Mouse (Mus musculus): ENCODE results near the gene Npas4. TPM values are rescaled to one million over a fixed set of nuclear protein-coding genes. Genes with fewer than 3 reads are reported as not detected.
"Not testable (repeated sequence)": the region's sequence is repeated elsewhere in the genome, so short reads cannot be mapped to it uniquely, and the experiment has no call there.

The Npas4 gene
- total RNA-seq, 2 experiments from 2014 or later, result not detected

- no peak for ATAC-seq (replicated peaks; ENCODE audit: low FRiP score, low TSS enrichment, poor library complexity, severe bottlenecking)
Observed at GRCm38 (mm10) chr19:4999445-5000140, 9.5 kb upstream of the Npas4 start.

- ATAC-seq (replicated peaks; ENCODE audit: low FRiP score, low TSS enrichment, poor library complexity, severe bottlenecking), result no peak
Observed at GRCm38 (mm10) chr19:4994043-4994442, 3.9 kb upstream of the Npas4 start.

GRCm38 (mm10) chr19:4992904-4993303, 2.8 kb upstream of the Npas4 start:
- no peak for ATAC-seq (replicated peaks; ENCODE audit: low FRiP score, low TSS enrichment, poor library complexity, severe bottlenecking)

GRCm38 (mm10) chr19:4992371-4992770, 2.3 kb upstream of the Npas4 start:
- ATAC-seq (replicated peaks; ENCODE audit: low FRiP score, low TSS enrichment, poor library complexity, severe bottlenecking), result no peak

GRCm38 (mm10) chr19:4990716-4991115, 600 bp upstream of the Npas4 start:
- no peak for ATAC-seq (replicated peaks; ENCODE audit: low FRiP score, low TSS enrichment, poor library complexity, severe bottlenecking)

GRCm38 (mm10) chr19:4989434-4990255, 471 bp downstream of the Npas4 start:
- ATAC-seq (replicated peaks; ENCODE audit: low FRiP score, low TSS enrichment, poor library complexity, severe bottlenecking), result no peak

GRCm38 (mm10) chr19:4989013-4989412, 1.1 kb downstream of the Npas4 start:
- peak; percentile 71 for ATAC-seq (replicated peaks; ENCODE audit: low FRiP score, low TSS enrichment, poor library complexity, severe bottlenecking)

GRCm38 (mm10) chr19:4981767-4982166, 8.3 kb downstream of the Npas4 start:
- no peak for ATAC-seq (replicated peaks; ENCODE audit: low FRiP score, low TSS enrichment, poor library complexity, severe bottlenecking)

GRCm38 (mm10) chr19:4968236-4968635, 21.9 kb downstream of the Npas4 start:
- peak; percentile 81 for ATAC-seq (replicated peaks; ENCODE audit: low FRiP score, low TSS enrichment, poor library complexity, severe bottlenecking)

- peak; percentile 97 for ATAC-seq (replicated peaks; ENCODE audit: low FRiP score, low TSS enrichment, poor library complexity, severe bottlenecking)
Observed at GRCm38 (mm10) chr19:4961928-4962601, 28.1 kb downstream of the Npas4 start, which contains the start of gene Mrpl11. Gene Mrpl11, plus strand, starts transcription at chr19:4962147.

- ATAC-seq (replicated peaks; ENCODE audit: low FRiP score, low TSS enrichment, poor library complexity, severe bottlenecking), result not testable (repeated sequence)
Observed at GRCm38 (mm10) chr19:4948641-4949040, 41.5 kb downstream of the Npas4 start.

GRCm38 (mm10) chr19:4945540-4945939, 44.6 kb downstream of the Npas4 start:
- ATAC-seq (replicated peaks; ENCODE audit: low FRiP score, low TSS enrichment, poor library complexity, severe bottlenecking), result no peak

- 0 out of 2 replicates have a peak, but pooled peaks have one; percentile 18 for ATAC-seq (replicated peaks; ENCODE audit: low FRiP score, low TSS enrichment, poor library complexity, severe bottlenecking)
Observed at GRCm38 (mm10) chr19:4943253-4943588, 46.9 kb downstream of the Npas4 start.

- ATAC-seq (replicated peaks; ENCODE audit: low FRiP score, low TSS enrichment, poor library complexity, severe bottlenecking), result peak; percentile 77
Observed at GRCm38 (mm10) chr19:4942551-4943252, 47.4 kb downstream of the Npas4 start, which contains the start of gene Peli3. Gene Peli3, minus strand, starts transcription at chr19:4943127.

GRCm38 (mm10) chr19:4937444-4938310, 52.4 kb downstream of the Npas4 start:
- ATAC-seq (replicated peaks; ENCODE audit: low FRiP score, low TSS enrichment, poor library complexity, severe bottlenecking), result peak; percentile 39; the same call in 1 of the 2 replicates

GRCm38 (mm10) chr19:4936896-4937295, 53.2 kb downstream of the Npas4 start:
- ATAC-seq (replicated peaks; ENCODE audit: low FRiP score, low TSS enrichment, poor library complexity, severe bottlenecking), result no peak
